Mouse (Mus musculus) erythroblast, embryonic 14.5 days (primary cell): ENCODE results near the gene Strap.

ENCODE experiments used
- GATA1 ChIP-seq: IDR thresholded peaks from 2 replicates; pipeline ENCODE4 v1.6.1; 2012; ENCODE audit warnings: low read length, inconsistent platforms, mixed read lengths
- TAL1 ChIP-seq: IDR thresholded peaks from 3 replicates; pipeline ENCODE4 v1.6.1; 2012; ENCODE audit warnings: low read length, inconsistent platforms, mixed read lengths

DNA sequence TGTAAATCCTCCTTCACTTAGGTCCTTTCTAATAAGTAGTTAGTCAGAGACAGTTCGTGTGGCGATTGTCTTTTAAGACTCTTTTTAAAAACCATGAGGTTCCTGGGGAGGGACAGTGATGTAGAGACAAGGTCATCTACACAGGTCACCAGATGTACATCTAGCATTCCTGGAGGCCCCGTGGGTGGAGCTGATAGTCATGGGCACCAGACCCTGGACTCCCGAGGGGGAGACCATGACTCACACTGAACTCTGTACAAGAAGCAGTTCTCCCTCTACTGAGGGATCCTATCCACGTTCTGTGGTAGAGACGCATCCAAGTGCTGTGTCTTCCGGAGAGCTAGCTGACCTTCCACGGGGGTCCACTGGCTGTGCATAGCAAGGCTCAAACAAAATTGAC lies 42.1 kb downstream of the Strap start:
- no peak for TF ChIP-seq TAL1
- no peak for TF ChIP-seq GATA1
